Mouse (Mus musculus): ENCODE data around the gene Erc1. TPM values are rescaled to one million over a fixed set of nuclear protein-coding genes. Genes with fewer than 3 reads are reported as not detected.

Erc1 gene
- polyA plus RNA-seq, 2 experiments = 1.8 to 3.6 TPM

DNA sequence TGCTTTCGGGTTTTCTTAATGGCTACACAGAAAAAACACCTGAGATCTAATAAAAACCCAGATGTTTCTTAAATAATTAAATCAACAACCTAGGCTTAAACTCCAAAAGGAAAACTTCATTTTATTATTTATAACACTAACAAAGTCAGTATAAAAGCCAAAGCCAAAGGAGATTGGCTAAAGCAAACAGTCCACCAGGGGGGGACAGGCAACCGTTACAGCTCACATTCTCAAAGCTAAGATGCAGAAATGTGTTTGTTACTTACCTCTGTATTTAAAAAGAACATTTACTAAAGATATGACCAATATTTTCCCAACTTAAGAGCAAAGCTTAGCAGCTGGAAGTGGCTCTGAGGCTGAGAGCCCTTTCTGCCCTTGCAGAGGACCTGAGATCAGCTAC, 89.5 kb downstream of the Erc1 start:
- no peak; the same call in 1 of the 2 replicates for TF ChIP-seq CTCF (IDR thresholded peaks at IDR 0.05; ENCODE audit: low read depth)
- no peak for TF ChIP-seq EP300 (IDR thresholded peaks at IDR 0.05; ENCODE audit: low read depth)
- ATAC-seq (ENCODE audit: insufficient read depth) (no peak), DNase-seq (ENCODE audit: low read depth in 3 of 3, low spot score in 3 of 3) (no peak)
- H3K27me3 ChIP-seq (ENCODE audit: control insufficient read depth, insufficient read depth, low read length) = no peaks in the 10 kb centered on the region
- H3K4me1 ChIP-seq (replicated peaks; ENCODE audit: control insufficient read depth in 2 of 2, insufficient read depth in 2 of 2, low read length in 1 of 2) = no peaks in the 10 kb centered on the region
- no peak overlapping the region for H3K9ac ChIP-seq (replicated peaks)
- WGBS (ENCODE audit: insufficient replicate concordance) = 68% methylated on average over 2 of the region's 2 CpGs
- H3K27ac ChIP-seq = no peak overlapping the region
- no peak overlapping the region for H3K4me2 ChIP-seq (ENCODE audit: low read depth)
- no peaks in the 10 kb centered on the region for H3K36me3 ChIP-seq (replicated peaks; ENCODE audit: control insufficient read depth, insufficient read depth, low read depth)
- H3K9me3 ChIP-seq (ENCODE audit: control insufficient read depth, low read length) = no peaks in the 10 kb centered on the region
- no peak overlapping the region for H3K4me3 ChIP-seq (ENCODE audit: insufficient read depth in 1 of 2, low read depth in 2 of 2, low read length in 2 of 2)

DNA sequence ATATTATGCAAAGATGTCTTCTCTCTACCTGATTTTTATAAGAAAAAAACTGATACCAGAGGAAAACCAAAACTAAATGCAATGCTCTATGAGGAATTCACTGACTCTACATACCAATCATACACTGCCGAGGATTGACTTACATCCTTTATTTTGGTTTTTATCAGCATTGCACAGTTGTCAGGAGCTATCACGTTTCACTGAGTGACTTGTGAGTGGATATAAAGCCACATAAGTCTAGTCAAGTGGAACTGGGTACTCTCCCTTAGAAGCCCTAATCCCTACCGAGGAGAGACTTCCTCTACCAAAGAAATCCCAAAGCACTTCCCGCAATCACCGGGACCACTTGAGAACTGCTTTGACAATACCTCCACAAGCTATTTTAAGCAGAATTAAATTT, 90.2 kb downstream of the Erc1 start:
- H3K27me3 ChIP-seq (ENCODE audit: control insufficient read depth, insufficient read depth, low read length) = no peaks in the 10 kb centered on the region
- no peak overlapping the region for H3K27ac ChIP-seq
- ATAC-seq (ENCODE audit: insufficient read depth) (no peak), DNase-seq (ENCODE audit: low read depth in 3 of 3, low spot score in 3 of 3) (no peak)
- no peak for TF ChIP-seq EP300 (IDR thresholded peaks at IDR 0.05; ENCODE audit: low read depth)
- TF ChIP-seq CTCF (IDR thresholded peaks at IDR 0.05; ENCODE audit: low read depth) = no peak
- H3K4me1 ChIP-seq (replicated peaks; ENCODE audit: control insufficient read depth in 2 of 2, insufficient read depth in 2 of 2, low read length in 1 of 2) = no peaks in the 10 kb centered on the region
- H3K4me2 ChIP-seq (ENCODE audit: low read depth) = no peak overlapping the region
- no peak overlapping the region for H3K9ac ChIP-seq (replicated peaks)
- no peaks in the 10 kb centered on the region for H3K9me3 ChIP-seq (ENCODE audit: control insufficient read depth, low read length)
- no peaks in the 10 kb centered on the region; the same call in 1 of the 2 replicates for H3K36me3 ChIP-seq (replicated peaks; ENCODE audit: control insufficient read depth, insufficient read depth, low read depth)
- 60% methylated on average over 5 of the region's 5 CpGs for WGBS (ENCODE audit: insufficient replicate concordance)
- no peak overlapping the region for H3K4me3 ChIP-seq (ENCODE audit: insufficient read depth in 1 of 2, low read depth in 2 of 2, low read length in 2 of 2)

DNA sequence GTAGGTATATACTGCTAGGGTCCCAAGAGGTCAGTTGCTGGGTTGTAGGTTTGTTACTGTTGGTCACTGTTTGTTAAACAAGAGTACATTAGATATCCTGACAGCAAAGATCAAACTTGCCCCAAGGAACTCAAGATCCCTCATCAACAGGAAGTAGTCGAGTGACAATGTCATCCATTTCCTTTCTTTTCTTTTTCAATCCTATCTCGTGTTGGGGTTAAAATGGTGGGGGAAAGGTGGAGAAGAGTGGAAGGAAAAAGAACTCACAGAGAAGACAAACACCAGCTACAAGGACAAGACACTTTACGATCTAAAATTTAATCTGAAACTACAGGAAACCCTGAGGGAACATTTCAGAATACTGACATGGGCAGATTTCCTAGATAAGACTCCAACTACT, 92.1 kb downstream of the Erc1 start:
- H3K27ac ChIP-seq = no peak overlapping the region
- no peaks in the 10 kb centered on the region for H3K27me3 ChIP-seq (ENCODE audit: control insufficient read depth, insufficient read depth, low read length)
- no peaks in the 10 kb centered on the region for H3K9me3 ChIP-seq (ENCODE audit: control insufficient read depth, low read length)
- 15% methylated on average over 3 of the region's 3 CpGs for WGBS (ENCODE audit: insufficient replicate concordance)
- H3K4me1 ChIP-seq (replicated peaks; ENCODE audit: control insufficient read depth in 2 of 2, insufficient read depth in 2 of 2, low read length in 1 of 2) = no peaks in the 10 kb centered on the region
- H3K4me3 ChIP-seq (ENCODE audit: insufficient read depth in 1 of 2, low read depth in 2 of 2, low read length in 2 of 2) = no peak overlapping the region
- H3K4me2 ChIP-seq (ENCODE audit: low read depth) = no peak overlapping the region
- H3K9ac ChIP-seq (replicated peaks) = no peak overlapping the region
- DNase-seq (ENCODE audit: low read depth in 3 of 3, low spot score in 3 of 3) (no peak), ATAC-seq (ENCODE audit: insufficient read depth) (no peak)
- TF ChIP-seq EP300 (IDR thresholded peaks at IDR 0.05; ENCODE audit: low read depth) = no peak
- TF ChIP-seq CTCF (IDR thresholded peaks at IDR 0.05; ENCODE audit: low read depth) = no peak
- H3K36me3 ChIP-seq (replicated peaks; ENCODE audit: control insufficient read depth, insufficient read depth, low read depth) = no peaks in the 10 kb centered on the region; the same call in 1 of the 2 replicates

DNA sequence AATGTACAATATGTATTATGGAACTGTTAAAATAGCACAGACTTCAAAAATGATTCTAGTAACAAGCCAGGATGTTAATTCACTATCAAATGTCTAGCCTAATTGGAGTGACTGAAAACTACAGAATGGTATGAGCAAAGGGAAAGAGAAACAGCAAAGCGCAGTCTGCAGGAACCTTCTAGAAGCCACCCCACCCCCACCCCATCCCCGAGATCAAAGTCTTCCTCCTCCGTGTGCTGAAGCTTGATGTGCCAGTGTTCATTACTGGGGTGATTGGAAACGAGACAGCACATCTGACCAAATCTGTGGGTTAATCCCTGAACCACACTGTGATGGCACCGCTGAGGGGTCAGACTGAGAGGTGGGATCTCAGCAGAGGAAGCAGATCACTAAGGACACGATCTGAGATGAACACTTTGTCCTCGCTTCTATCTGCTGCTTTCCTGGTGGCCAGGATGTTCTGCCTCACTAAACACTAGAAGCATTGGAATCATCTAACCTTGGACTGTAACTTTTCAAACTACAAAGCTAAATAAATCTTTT, 98.8 kb downstream of the Erc1 start:
- no peak for ATAC-seq (ENCODE audit: insufficient read depth)
- no peak overlapping the region for H3K9ac ChIP-seq (replicated peaks)
- DNase-seq (ENCODE audit: low read depth in 3 of 3, low spot score in 3 of 3) = no peak
- no peaks in the 10 kb centered on the region for H3K9me3 ChIP-seq (ENCODE audit: control insufficient read depth, low read length)
- H3K27ac ChIP-seq = no peak overlapping the region
- no peak overlapping the region for H3K4me3 ChIP-seq (ENCODE audit: insufficient read depth in 1 of 2, low read depth in 2 of 2, low read length in 2 of 2)
- no peak for TF ChIP-seq CTCF (IDR thresholded peaks at IDR 0.05; ENCODE audit: low read depth)
- TF ChIP-seq EP300 (IDR thresholded peaks at IDR 0.05; ENCODE audit: low read depth) = no peak
- WGBS (ENCODE audit: insufficient replicate concordance) = 74% methylated on average over 7 of the region's 7 CpGs
- no peaks in the 10 kb centered on the region for H3K27me3 ChIP-seq (ENCODE audit: control insufficient read depth, insufficient read depth, low read length)
- no peaks in the 10 kb centered on the region for H3K4me1 ChIP-seq (replicated peaks; ENCODE audit: control insufficient read depth in 2 of 2, insufficient read depth in 2 of 2, low read length in 1 of 2)
- no peak overlapping the region for H3K4me2 ChIP-seq (ENCODE audit: low read depth)
- H3K36me3 ChIP-seq (replicated peaks; ENCODE audit: control insufficient read depth, insufficient read depth, low read depth) = no peaks in the 10 kb centered on the region; the same call in 1 of the 2 replicates

DNA sequence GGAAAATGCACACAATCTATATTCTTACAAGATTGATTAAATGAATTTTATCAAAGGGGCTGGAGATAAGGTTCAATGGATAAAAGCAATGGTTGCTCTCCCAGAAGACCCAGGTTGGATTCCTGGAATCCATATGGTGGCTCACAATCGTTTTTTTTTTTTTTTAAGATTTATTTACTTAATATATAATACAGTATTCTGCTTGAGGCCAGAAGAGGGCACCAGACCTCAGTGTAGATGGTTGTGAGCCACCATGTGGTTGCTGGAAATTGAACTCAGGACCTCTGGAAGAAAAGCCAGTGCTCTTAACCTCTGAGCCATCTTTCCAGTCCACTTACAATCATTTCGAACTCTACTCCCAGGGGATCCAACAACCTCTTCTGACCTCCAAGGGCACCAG, 106.1 kb downstream of the Erc1 start:
- TF ChIP-seq EP300 (IDR thresholded peaks at IDR 0.05; ENCODE audit: low read depth) (no peak), CTCF (IDR thresholded peaks at IDR 0.05; ENCODE audit: low read depth) (0 out of 2 replicates have a peak, but pooled peaks have one; percentile 12)
- Histone ChIP-seq H3K4me2 (ENCODE audit: low read depth) (no peak overlapping the region), H3K4me3 (ENCODE audit: insufficient read depth in 1 of 2, low read depth in 2 of 2, low read length in 2 of 2) (no peak overlapping the region), H3K4me1 (replicated peaks; ENCODE audit: control insufficient read depth in 2 of 2, insufficient read depth in 2 of 2, low read length in 1 of 2) (peaks cover 0 to 5% of the 10 kb centered on the region in 2 experiments; a peak in 1 of 4 replicates), H3K27me3 (ENCODE audit: control insufficient read depth, insufficient read depth, low read length) (no peaks in the 10 kb centered on the region), H3K36me3 (replicated peaks; ENCODE audit: control insufficient read depth, insufficient read depth, low read depth) (no peaks in the 10 kb centered on the region; the same call in 1 of the 2 replicates), H3K9me3 (ENCODE audit: control insufficient read depth, low read length) (no peaks in the 10 kb centered on the region), H3K9ac (replicated peaks) (no peak overlapping the region), H3K27ac (no peak overlapping the region)
- 57% methylated on average over 2 of the region's 2 CpGs for WGBS (ENCODE audit: insufficient replicate concordance)
- ATAC-seq (ENCODE audit: insufficient read depth) (no peak), DNase-seq (ENCODE audit: low read depth in 3 of 3, low spot score in 3 of 3) (no peak)

All from liver, embryonic 14.5 days (tissue).